Mouse (Mus musculus): ENCODE data around the gene Gm29582.
"Not testable (repeated sequence)": the region's sequence is repeated elsewhere in the genome, so short reads cannot be mapped to it uniquely, and the experiment has no call there.

Gene Gm29582

DNA sequence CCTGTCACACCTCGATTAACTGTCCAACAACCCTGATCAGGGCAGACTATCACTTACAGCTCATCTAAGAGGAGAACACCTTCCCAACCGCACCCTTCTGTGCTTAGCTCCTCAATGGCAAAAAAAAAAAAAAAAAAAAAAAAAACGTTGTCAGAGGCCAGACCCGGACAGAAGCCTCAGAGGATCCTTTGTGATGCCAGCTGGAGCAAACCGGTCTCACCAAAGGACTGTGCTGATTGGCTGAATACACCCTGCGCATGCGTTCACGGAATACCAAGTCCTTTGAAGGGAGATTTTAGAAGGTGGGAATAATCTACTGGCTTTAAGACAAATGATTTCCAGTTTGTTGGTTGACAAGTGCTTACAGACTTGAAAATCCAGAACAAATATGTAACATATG is at the start of gene Gm29582:
Gene Gm29582 (minus strand): TSS at position 101 of the 400 bp plus-strand sequence.
- DNase-seq, result not testable (repeated sequence)
